Mouse (Mus musculus) neural tube, embryonic 15.5 days (tissue): Measurements from ENCODE around the gene Suz12. TPM values are rescaled to one million over a fixed set of nuclear protein-coding genes. Genes with fewer than 3 reads are reported as not detected.
"Not testable (repeated sequence)": the region's sequence is repeated elsewhere in the genome, so short reads cannot be mapped to it uniquely, and the experiment has no call there.

Experiments
- ATAC-seq: fragments of 200-750 bp; cut with Nextera tagmentation; 2 replicates; pipeline ENCODE4 v1.8.0; 2017; ENCODE audit warnings: mild to moderate bottlenecking, moderate TSS enrichment, moderate library complexity; ENCODE audit not compliant: low FRiP score
- H3K27ac ChIP-seq: fragments of 300-500 bp; sonication (generic); replicated peaks from 2 replicates; pipeline ENCODE4 v1.5.1; 2015; ENCODE audit warnings: mild to moderate bottlenecking, inconsistent platforms
- H3K27me3 ChIP-seq: fragments of 300-500 bp; sonication (generic); replicated peaks from 2 replicates; pipeline ENCODE4 v1.6.1; 2015; ENCODE audit warnings: inconsistent platforms
- H3K36me3 ChIP-seq: fragments of 300-500 bp; sonication (generic); 2 replicates; pipeline ENCODE4 v1.6.1; 2015; ENCODE audit warnings: inconsistent platforms
- H3K4me1 ChIP-seq: fragments of 300-500 bp; sonication (generic); 2 replicates; pipeline ENCODE4 v1.6.1; 2015; ENCODE audit warnings: inconsistent platforms
- H3K4me2 ChIP-seq: fragments of 300-500 bp; sonication (generic); 2 replicates; pipeline ENCODE4 v1.6.1; 2015; ENCODE audit warnings: inconsistent platforms, mild to moderate bottlenecking, moderate library complexity
- H3K4me3 ChIP-seq: fragments of 300-500 bp; sonication (generic); replicated peaks from 2 replicates; pipeline ENCODE4 v1.5.1; 2015; ENCODE audit warnings: mild to moderate bottlenecking, inconsistent platforms
- H3K9ac ChIP-seq: fragments of 300-500 bp; sonication (generic); replicated peaks from 2 replicates; pipeline ENCODE4 v1.6.1; 2015; ENCODE audit warnings: mild to moderate bottlenecking, inconsistent platforms
- H3K9me3 ChIP-seq: fragments of 300-500 bp; sonication (generic); replicated peaks from 2 replicates; pipeline ENCODE4 v1.6.1; 2016; ENCODE audit warnings: inconsistent platforms
- WGBS: fragments of 180-500 bp; shearing (Covaris S2); methylation state at CpG from one replicate; pipeline ENCODE4 v1.1.7; 2015; ENCODE audit warnings: mixed read lengths; 5-methylcytosine and 5-hydroxymethylcytosine counted together
- polyA plus RNA-seq: library from polyadenylated mRNA; unstranded; fragments of >200 nt; fragmentation: Nextera tagmentation; extraction: Ambion mirVana; gene quantifications from 2 replicates; pipeline ENCODE4 v1.2.1, GENCODE M21; 2015

The Suz12 gene
- polyA plus RNA-seq, 1 experiment from 2014 or later: 11.1 TPM

DNA sequence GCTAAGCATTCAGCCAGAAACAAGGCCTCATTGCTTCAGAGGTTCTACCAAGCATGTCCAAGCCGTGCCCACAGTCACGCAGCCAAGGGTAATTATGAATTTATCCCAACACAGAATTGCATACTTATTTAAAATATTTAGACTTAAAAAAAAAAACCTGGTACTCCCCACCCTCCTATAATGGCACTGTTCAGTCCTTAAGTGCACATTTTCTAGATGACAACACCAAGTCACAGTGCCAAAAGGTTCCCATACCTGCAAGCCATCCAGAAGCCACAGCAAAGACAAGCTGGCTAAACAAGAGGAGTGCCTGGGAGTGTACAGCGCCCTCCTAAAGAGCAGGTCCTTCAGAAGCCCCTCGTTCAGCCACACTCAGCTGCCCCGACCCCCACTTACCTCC, 60.3 kb downstream of the Suz12 start:
- Histone ChIP-seq H3K4me2 (no peak overlapping the region), H3K27ac (no peak overlapping the region), H3K4me1 (peaks cover 7% of the 10 kb centered on the region; the same call in 1 of the 2 replicates), H3K9ac (no peak overlapping the region), H3K4me3 (no peak overlapping the region), H3K9me3 (no peaks in the 10 kb centered on the region), H3K27me3 (no peaks in the 10 kb centered on the region), H3K36me3 (peaks cover 32% of the 10 kb centered on the region)
- WGBS: 91% methylated on average over 5 of the region's 5 CpGs
- ATAC-seq: no peak

DNA sequence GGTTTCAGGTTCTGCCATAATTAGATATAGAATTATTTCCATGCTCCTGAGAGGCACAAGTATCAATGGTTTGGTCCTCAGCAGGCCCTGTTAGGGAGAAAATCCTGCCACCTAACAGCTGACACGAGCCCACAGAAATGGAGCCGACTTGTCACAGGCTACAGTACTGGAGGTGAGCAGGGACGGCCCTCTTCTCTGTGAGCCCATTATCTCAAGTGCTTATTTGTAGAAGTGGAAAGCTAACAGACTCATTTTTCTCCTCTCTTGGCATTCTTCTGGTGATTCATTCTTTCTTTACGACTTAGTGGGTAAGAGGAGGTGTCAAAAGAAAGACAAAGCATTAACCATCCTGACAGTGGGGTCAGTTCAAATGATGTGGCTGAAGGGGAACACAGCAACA, 61.8 kb downstream of the Suz12 start:
- 70% methylated on average over 4 of the region's 4 CpGs for WGBS
- H3K36me3 ChIP-seq: peaks cover 26% of the 10 kb centered on the region
- no peaks in the 10 kb centered on the region for H3K27me3 ChIP-seq
- no peak overlapping the region for H3K27ac ChIP-seq
- H3K9me3 ChIP-seq: no peaks in the 10 kb centered on the region
- H3K9ac ChIP-seq: no peak overlapping the region
- H3K4me3 ChIP-seq: no peak overlapping the region
- ATAC-seq: no peak
- H3K4me2 ChIP-seq: no peak overlapping the region
- peaks cover 7% of the 10 kb centered on the region; the same call in 1 of the 2 replicates for H3K4me1 ChIP-seq

DNA sequence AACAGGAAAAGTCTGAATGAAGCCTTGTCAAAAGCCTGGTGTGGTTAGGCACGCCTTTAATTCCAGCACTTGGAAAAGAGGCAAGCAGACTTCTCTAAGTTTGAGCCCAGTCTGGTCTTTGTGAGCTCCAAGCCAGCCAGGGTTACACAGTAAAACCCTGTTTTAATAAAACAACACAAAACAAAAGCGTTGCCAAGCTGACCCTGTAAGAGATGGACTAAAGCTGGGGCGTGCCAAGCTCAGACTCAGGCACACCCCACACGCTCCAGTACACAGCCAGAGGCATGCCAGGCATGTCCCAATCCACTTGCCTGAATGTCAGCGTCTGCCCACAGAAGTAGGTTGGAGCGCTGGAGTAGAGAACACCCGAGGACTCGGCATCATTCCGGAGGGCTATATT, 63.2 kb downstream of the Suz12 start:
- H3K4me2 ChIP-seq: no peak overlapping the region
- H3K9ac ChIP-seq: no peak overlapping the region
- ATAC-seq: no peak
- no peaks in the 10 kb centered on the region for H3K27me3 ChIP-seq
- H3K36me3 ChIP-seq: peaks cover 26% of the 10 kb centered on the region
- no peak overlapping the region for H3K27ac ChIP-seq
- no peaks in the 10 kb centered on the region for H3K9me3 ChIP-seq
- H3K4me3 ChIP-seq: no peak overlapping the region
- WGBS: 89% methylated on average over 9 of the region's 9 CpGs
- no peaks in the 10 kb centered on the region for H3K4me1 ChIP-seq

DNA sequence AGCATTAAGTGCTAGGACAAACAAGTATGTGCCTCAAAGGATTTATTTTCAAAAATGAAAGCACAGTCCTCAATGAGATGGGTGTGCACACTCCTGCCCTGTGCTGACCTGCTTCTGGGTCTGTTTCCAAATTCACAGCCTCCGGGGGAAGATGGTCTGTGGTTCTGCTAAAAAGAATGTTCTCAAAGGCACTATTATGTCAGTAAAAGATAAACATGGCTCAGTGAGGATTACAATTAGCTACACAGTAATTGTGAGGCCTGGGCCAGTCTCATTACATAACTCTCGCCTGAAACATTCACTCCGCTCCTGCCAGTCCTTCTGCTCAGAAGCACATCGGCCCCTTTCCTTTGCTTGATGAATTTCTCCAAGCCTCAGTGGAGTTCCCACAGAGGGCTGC, 69.3 kb downstream of the Suz12 start:
- Histone ChIP-seq H3K4me3 (no peak overlapping the region), H3K9me3 (no peaks in the 10 kb centered on the region), H3K9ac (no peak overlapping the region), H3K4me1 (no peaks in the 10 kb centered on the region), H3K36me3 (peaks cover 9% of the 10 kb centered on the region; the same call in 1 of the 2 replicates), H3K27me3 (no peaks in the 10 kb centered on the region), H3K4me2 (no peak overlapping the region), H3K27ac (peak overlapping the region; percentile 66)
- ATAC-seq: no peak
- 33% methylated on average over 4 of the region's 4 CpGs for WGBS

DNA sequence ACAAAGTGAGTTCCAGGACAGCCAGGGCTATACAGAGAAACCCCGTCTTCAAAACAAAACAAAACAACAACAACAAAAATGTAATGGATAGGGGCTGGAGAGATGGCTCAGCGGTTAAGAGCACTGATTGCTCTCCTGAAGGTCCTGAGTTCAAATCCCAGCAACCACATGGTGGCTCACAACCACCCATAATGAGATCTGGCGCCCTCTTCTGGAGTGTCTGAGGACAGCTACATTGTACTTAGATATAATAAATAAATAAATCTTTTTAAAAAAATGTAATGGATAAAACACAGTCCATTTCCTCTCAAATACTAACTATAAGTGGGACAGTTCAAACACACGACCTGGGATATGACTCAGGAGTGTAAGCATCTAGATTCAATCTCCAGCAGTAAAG, 73.5 kb downstream of the Suz12 start:
- not testable (repeated sequence) for H3K36me3 ChIP-seq, H3K4me1 ChIP-seq, H3K9me3 ChIP-seq, H3K27me3 ChIP-seq, H3K4me2 ChIP-seq, ATAC-seq, H3K4me3 ChIP-seq, H3K27ac ChIP-seq, H3K9ac ChIP-seq
- WGBS: 89% methylated on average over 4 of the region's 4 CpGs

DNA sequence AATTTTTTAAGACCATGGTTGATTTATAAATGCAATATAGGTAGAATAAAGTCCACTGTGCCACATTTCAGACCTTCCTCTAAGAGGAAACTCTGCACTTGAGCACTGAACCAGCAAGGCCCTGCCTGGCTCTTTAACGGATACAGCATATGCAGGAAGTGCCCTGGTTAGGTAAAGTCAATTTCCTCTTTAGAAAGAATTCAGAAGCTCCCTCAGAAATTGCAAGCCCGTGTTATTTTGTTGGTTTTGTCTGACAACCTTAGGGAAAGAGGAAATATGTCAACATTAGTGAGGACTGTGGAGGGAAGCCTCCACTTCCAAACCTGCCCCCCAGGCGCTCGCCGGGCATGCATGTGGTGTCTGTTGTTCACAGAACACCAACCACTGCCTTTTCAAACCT, 74.7 kb downstream of the Suz12 start:
- Histone ChIP-seq H3K27ac (no peak overlapping the region), H3K36me3 (no peaks in the 10 kb centered on the region), H3K4me2 (no peak overlapping the region), H3K4me3 (no peak overlapping the region), H3K4me1 (no peaks in the 10 kb centered on the region), H3K27me3 (no peaks in the 10 kb centered on the region), H3K9ac (no peak overlapping the region), H3K9me3 (no peaks in the 10 kb centered on the region)
- ATAC-seq: no peak
- WGBS: 87% methylated on average over 5 of the region's 5 CpGs

DNA sequence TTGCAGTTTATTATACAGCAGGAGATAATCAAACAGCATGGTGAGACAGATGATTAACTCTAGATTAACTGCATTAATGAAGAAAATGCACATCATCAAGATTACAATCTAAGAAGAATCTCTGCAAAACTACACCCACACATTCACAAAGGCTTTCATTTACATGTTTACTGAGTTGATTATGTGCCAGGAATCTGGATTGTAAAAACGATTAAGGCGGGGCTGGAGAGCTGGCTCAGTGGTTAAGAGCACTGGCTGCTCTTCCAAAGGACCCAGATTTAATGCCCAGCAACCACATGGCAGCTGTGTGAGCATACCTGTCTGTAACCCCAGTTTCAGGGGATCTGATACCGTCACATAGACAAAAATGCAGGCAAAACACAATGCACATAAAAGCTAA, 76.9 kb downstream of the Suz12 start:
- ATAC-seq: no peak
- Histone ChIP-seq H3K27ac (no peak overlapping the region), H3K4me2 (no peak overlapping the region), H3K27me3 (no peaks in the 10 kb centered on the region), H3K36me3 (no peaks in the 10 kb centered on the region), H3K4me3 (no peak overlapping the region), H3K9ac (no peak overlapping the region), H3K4me1 (no peaks in the 10 kb centered on the region), H3K9me3 (no peaks in the 10 kb centered on the region)
- 69% methylated on average over 3 of the region's 3 CpGs for WGBS

DNA sequence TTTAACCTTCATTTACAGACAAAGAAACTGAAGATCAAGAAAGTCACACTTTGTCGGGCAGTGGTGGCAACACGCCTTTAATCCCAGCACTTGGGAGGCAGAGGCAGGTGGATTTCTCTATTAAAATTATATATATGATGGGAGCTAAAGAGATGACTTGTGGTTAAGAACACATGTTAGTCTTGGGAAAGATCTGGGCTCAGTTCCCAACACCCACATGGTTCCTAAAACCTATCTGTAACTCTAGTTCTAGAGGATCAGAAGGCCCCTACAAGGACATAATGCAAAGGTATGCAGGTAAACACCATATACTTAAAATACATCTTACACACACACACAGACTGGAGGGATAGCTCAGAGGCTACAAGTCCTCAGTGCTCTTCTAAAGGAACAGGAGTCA, 78.1 kb downstream of the Suz12 start:
- H3K4me2 ChIP-seq: no peak overlapping the region
- 94% methylated on average over 2 of the region's 2 CpGs for WGBS
- no peak for ATAC-seq
- H3K4me1 ChIP-seq: no peaks in the 10 kb centered on the region
- no peaks in the 10 kb centered on the region for H3K36me3 ChIP-seq
- no peak overlapping the region for H3K9ac ChIP-seq
- no peak overlapping the region for H3K27ac ChIP-seq
- H3K4me3 ChIP-seq: no peak overlapping the region
- H3K9me3 ChIP-seq: no peaks in the 10 kb centered on the region
- no peaks in the 10 kb centered on the region for H3K27me3 ChIP-seq

DNA sequence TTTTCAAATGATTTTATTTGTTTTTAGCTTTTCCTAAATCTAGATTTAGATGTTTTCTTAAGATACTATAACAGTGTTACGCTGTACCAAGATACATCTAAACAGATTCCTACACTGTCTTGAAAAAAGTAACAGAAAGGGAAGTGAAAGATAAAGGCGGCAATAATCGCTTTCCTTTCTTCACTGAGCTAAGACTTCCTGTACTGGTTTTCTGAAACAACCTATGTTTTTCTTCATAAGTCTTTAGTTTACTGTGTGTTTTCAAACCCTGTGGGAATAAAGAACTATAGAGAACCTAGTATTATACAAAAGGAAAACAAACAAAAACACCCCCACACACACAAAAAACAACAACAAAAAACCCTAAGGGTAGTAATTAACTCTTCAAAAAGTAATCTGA, 79.5 kb downstream of the Suz12 start:
- 91% methylated on average over 3 of the region's 3 CpGs for WGBS
- no peak for ATAC-seq

DNA sequence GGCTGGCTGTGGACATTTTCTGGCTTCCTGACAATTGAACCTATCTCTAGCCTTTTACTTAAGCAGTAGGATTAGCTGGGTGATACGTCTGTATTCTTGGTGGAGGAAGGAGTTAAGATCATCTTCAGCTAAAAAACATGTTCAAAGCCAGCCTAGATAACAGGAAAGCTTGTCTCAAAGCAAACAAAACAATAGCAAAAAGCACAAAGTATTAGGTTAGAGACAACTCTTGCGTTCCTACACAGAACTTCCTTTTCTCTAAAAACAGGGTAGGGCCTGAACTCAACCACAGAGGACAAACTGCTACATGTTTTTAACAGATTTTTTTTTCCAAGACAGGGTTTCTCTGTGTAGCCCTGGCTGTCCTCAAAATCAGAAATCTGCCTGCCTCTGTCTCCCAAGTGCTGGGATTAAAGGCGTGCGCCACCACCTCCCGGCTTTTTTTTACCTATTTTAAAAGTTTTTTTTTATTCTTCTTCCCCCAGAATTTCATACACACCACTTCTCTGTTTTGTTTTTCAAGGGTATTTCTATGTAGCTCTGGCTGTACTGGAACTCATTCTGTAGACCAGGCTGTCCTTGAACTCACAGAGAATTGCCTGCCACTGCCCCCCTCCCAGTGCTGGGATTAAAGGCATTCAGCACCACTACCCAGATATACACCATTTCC, 82.8 kb downstream of the Suz12 start:
- no peaks in the 10 kb centered on the region for H3K9me3 ChIP-seq
- no peak for ATAC-seq
- H3K9ac ChIP-seq: no peak overlapping the region
- WGBS: 95% methylated on average over 5 of the region's 5 CpGs
- H3K27ac ChIP-seq: no peak overlapping the region
- no peak overlapping the region for H3K4me3 ChIP-seq
- H3K36me3 ChIP-seq: no peaks in the 10 kb centered on the region
- H3K27me3 ChIP-seq: no peaks in the 10 kb centered on the region
- no peak overlapping the region for H3K4me2 ChIP-seq
- peaks cover 13% of the 10 kb centered on the region for H3K4me1 ChIP-seq

More for the DNA sequence above, 79.5 kb downstream of the Suz12 start:
- Histone ChIP-seq H3K9me3 (no peaks in the 10 kb centered on the region), H3K27me3 (no peaks in the 10 kb centered on the region), H3K27ac (no peak overlapping the region), H3K4me1 (no peaks in the 10 kb centered on the region), H3K4me3 (no peak overlapping the region), H3K4me2 (no peak overlapping the region), H3K36me3 (no peaks in the 10 kb centered on the region), H3K9ac (no peak overlapping the region)

DNA sequence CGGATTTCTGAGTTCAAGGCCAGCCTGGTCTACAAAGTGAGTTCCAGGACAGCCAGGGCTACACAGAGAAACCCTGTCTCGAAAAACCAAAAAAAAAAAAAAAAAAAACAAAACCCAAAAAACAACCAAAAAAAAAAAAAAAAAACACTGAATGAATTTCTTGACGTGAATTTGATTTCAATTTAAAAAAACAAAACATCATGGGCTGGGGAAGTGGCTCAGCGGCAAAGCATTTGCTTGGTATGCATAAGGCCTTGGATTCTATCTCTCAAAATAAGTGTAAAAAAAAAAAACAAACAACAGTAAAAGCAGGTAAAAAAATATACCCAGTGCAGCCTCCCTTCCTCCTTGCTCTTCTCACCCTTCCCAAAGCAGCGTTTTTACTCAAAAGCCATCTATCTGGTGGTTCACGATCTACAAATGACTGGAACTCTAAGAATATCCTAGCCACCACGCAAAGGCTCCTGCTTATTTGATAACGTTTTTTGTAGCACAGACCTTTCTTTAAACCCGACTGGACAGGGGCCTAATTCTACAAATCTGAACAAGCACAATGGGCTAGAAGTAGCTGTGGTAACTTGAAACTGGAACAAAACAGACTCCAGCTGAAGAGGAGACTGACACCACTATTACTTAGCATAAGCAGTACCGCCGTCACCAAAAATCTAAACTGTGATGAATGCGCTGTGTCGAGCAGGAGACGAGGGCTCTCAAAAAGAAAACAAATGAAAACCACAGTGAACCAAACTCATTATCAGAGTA, 85.1 kb downstream of the Suz12 start:
- Histone ChIP-seq H3K27ac (no peak overlapping the region), H3K36me3 (no peaks in the 10 kb centered on the region), H3K4me1 (peaks cover 18% of the 10 kb centered on the region), H3K4me3 (no peak overlapping the region), H3K9me3 (no peaks in the 10 kb centered on the region), H3K9ac (no peak overlapping the region), H3K4me2 (no peak overlapping the region), H3K27me3 (no peaks in the 10 kb centered on the region)
- ATAC-seq: no peak
- WGBS: 81% methylated on average over 13 of the region's 14 CpGs

DNA sequence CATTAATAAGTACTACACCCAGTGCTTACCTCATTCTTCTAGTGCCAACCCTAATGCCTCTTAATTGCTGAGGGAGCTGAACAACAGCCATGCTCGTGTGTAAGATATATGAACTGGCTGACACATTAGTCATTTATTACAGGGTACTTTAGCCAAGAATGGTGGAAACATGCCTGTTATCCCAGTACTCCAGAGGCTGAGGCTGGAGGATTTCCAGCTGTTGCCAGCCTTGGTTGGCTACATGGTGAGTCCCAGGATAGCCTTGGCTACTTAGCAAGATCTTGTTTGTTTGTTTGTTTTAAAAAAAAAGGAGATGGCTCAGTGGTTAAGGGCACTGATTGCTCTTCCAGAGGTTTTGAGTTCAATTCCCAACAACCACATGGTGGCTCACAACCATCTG, 85.9 kb downstream of the Suz12 start:
- Histone ChIP-seq H3K36me3 (no peaks in the 10 kb centered on the region), H3K27ac (no peak overlapping the region), H3K9me3 (no peaks in the 10 kb centered on the region), H3K4me1 (peaks cover 18% of the 10 kb centered on the region), H3K4me2 (no peak overlapping the region), H3K9ac (no peak overlapping the region), H3K4me3 (no peak overlapping the region), H3K27me3 (no peaks in the 10 kb centered on the region)
- ATAC-seq: no peak
- 22% methylated on average over 1 of the region's 1 CpGs for WGBS
